Mouse (Mus musculus): ENCODE measurements around the gene Rprd1b. TPM values are rescaled to one million over a fixed set of nuclear protein-coding genes. Genes with fewer than 3 reads are reported as not detected.

Gene Rprd1b
- polyA plus RNA-seq, 1 experiment from 2014 or later = 48.9 TPM

- no peaks in the 10 kb centered on the region for H3K9me3 ChIP-seq (replicated peaks)
- peaks cover 46% of the 10 kb centered on the region for H3K4me1 ChIP-seq
- 11% methylated on average over 18 of the region's 18 CpGs for WGBS
- H3K4me2 ChIP-seq = peak overlapping the region; percentile 67
- peak; percentile 62 for ATAC-seq (replicated peaks; ENCODE audit: low FRiP score)
- peak overlapping the region; percentile 40 for H3K4me3 ChIP-seq (replicated peaks)
- H3K27ac ChIP-seq = peak overlapping the region; percentile 86
- no peaks in the 10 kb centered on the region for H3K27me3 ChIP-seq
- no peaks in the 10 kb centered on the region for H3K36me3 ChIP-seq
- H3K9ac ChIP-seq = peak overlapping the region; percentile 18; the same call in 1 of the 2 replicates
These were observed 151.2 kb downstream of the Rprd1b start for GRCm38 (mm10) chr2:158179370-158180111.

- H3K27ac ChIP-seq = no peak overlapping the region
- H3K9ac ChIP-seq = no peak overlapping the region
- H3K4me1 ChIP-seq = peaks cover 38% of the 10 kb centered on the region
- H3K4me2 ChIP-seq = no peak overlapping the region
- 50% methylated on average over 9 of the region's 9 CpGs for WGBS
- H3K9me3 ChIP-seq (replicated peaks) = no peaks in the 10 kb centered on the region
- H3K27me3 ChIP-seq = no peaks in the 10 kb centered on the region
- H3K4me3 ChIP-seq (replicated peaks) = no peak overlapping the region
- H3K36me3 ChIP-seq = no peaks in the 10 kb centered on the region
- no peak for ATAC-seq (replicated peaks; ENCODE audit: low FRiP score)
These were observed 152.5 kb downstream of the Rprd1b start for GRCm38 (mm10) chr2:158180797-158181196.

Other genes starting within 250 kb of the Rprd1b start
- 0.40 and 0.74 TPM in 2 replicates for gene Vstm2l, start 113.8 kb upstream of the Rprd1b start, polyA plus RNA-seq (2015; fragmentation: Nextera tagmentation; extraction: Ambion mirVana)
- 28.1 and 29.8 TPM in 2 replicates for gene Tti1, start 64 bp upstream of the Rprd1b start, polyA plus RNA-seq (2015; fragmentation: Nextera tagmentation; extraction: Ambion mirVana)
- gene Tgm2, start 117.9 kb downstream of the Rprd1b start, polyA plus RNA-seq (2015; fragmentation: Nextera tagmentation; extraction: Ambion mirVana) = 30.4 and 39.7 TPM in 2 replicates
- gene D630003M21Rik, start 200.7 kb downstream of the Rprd1b start, polyA plus RNA-seq (2015; fragmentation: Nextera tagmentation; extraction: Ambion mirVana) = 6.2 and 7.7 TPM in 2 replicates
- gene Bpi, start 229.6 kb downstream of the Rprd1b start, polyA plus RNA-seq (2015; fragmentation: Nextera tagmentation; extraction: Ambion mirVana) = 0.08 and 0.17 TPM in 2 replicates

Measured in kidney, embryonic 15.5 days (tissue).